7 mouse cellular contexts compared by ENCODE assay signal in genomic region chr10:59916159-59916558, GRCm38 (mm10). TPM values are rescaled to one million over a fixed set of nuclear protein-coding genes. Genes with fewer than 3 reads are reported as not detected.
DNase-seq lines count a peak whose midpoint lies in the region; ATAC-seq lines count a peak whose summit lies in the region.

No protein-coding gene starts in this region.

- peak overlapping the region; percentile 63 for H3K4me2 ChIP-seq in embryonic facial prominence, embryonic 15.5 days (replicated peaks)
- H3K4me2 ChIP-seq in heart, embryonic 15.5 days, result peak overlapping the region; percentile 71

- H3K9me3 ChIP-seq in embryonic facial prominence, embryonic 15.5 days (replicated peaks), result no peaks in the 10 kb centered on the region
- H3K9me3 ChIP-seq in heart, embryonic 15.5 days (replicated peaks), result no peaks in the 10 kb centered on the region

- peaks cover 52% of the 10 kb centered on the region for H3K4me1 ChIP-seq in embryonic facial prominence, embryonic 15.5 days
- peaks cover 57% of the 10 kb centered on the region for H3K4me1 ChIP-seq in heart, embryonic 15.5 days (replicated peaks)

- peak overlapping the region; percentile 34 for H3K4me3 ChIP-seq in embryonic facial prominence, embryonic 15.5 days (replicated peaks)
- peak overlapping the region; percentile 38 for H3K4me3 ChIP-seq in heart, embryonic 15.5 days

- peak overlapping the region; percentile 12; the same call in 1 of the 2 replicates for H3K9ac ChIP-seq in embryonic facial prominence, embryonic 15.5 days
- H3K9ac ChIP-seq in heart, embryonic 15.5 days, result peak overlapping the region; percentile 26

- H3K27ac ChIP-seq in embryonic facial prominence, embryonic 15.5 days (replicated peaks), result peak overlapping the region; percentile 88
- peak overlapping the region; percentile 98 for H3K27ac ChIP-seq in heart, embryonic 15.5 days

- WGBS in embryonic facial prominence, embryonic 15.5 days, result 3% methylated on average over 4 of the region's 4 CpGs
- 6% methylated on average over 4 of the region's 4 CpGs for WGBS in heart, embryonic 15.5 days

- peak; percentile 99 for DNase-seq in adipocyte (ENCODE audit: low spot score)
- DNase-seq in kidney, postnatal 10 days, result peak; percentile 87
- no peak for DNase-seq in right cerebral cortex, adult 2 months (ENCODE audit: low spot score in 2 of 2)
- no peak for DNase-seq in left cerebral cortex, adult 9 months (ENCODE audit: low spot score in 2 of 2)

- no peaks in the 10 kb centered on the region for H3K27me3 ChIP-seq in embryonic facial prominence, embryonic 15.5 days
- no peaks in the 10 kb centered on the region for H3K27me3 ChIP-seq in heart, embryonic 15.5 days

- H3K36me3 ChIP-seq in embryonic facial prominence, embryonic 15.5 days, result no peaks in the 10 kb centered on the region
- no peaks in the 10 kb centered on the region for H3K36me3 ChIP-seq in heart, embryonic 15.5 days

- ATAC-seq in embryonic facial prominence, embryonic 15.5 days (ENCODE audit: insufficient number of reproducible peaks, low FRiP score, low TSS enrichment, low read depth), result no peak
- peak; percentile 70 for ATAC-seq in heart, embryonic 15.5 days (replicated peaks; ENCODE audit: insufficient number of reproducible peaks, insufficient read depth, low FRiP score, low read depth)
- ATAC-seq in megakaryocyte-erythroid progenitor cell, adult 5-6 weeks (replicated peaks; ENCODE audit: low FRiP score, low TSS enrichment, poor library complexity, severe bottlenecking), result peak; percentile 20

RNA-seq across cellular contexts. Expression of gene Ddit4, which starts 35.5 kb away (rescaled TPM):
- 83.3 and 89.1 TPM in 2 replicates for polyA plus RNA-seq in embryonic facial prominence, embryonic 15.5 days (2015; fragmentation: Nextera tagmentation; extraction: Ambion mirVana)
- 22.7 and 33.4 TPM in 2 replicates for polyA plus RNA-seq in heart, embryonic 15.5 days (2015; fragmentation: Nextera tagmentation; extraction: Ambion mirVana)
- 2.0 and 3.0 TPM in 2 replicates for total RNA-seq in megakaryocyte-erythroid progenitor cell, adult 5-6 weeks (2014; fragmentation: Nextera tagmentation)
- total RNA-seq in megakaryocyte-erythroid progenitor cell, adult 5-6 weeks (2017), result 2.0 and 4.4 TPM in 2 replicates

RNA-seq across cellular contexts. Expression of gene Dnajb12, which starts 36.8 kb away (rescaled TPM):
- polyA plus RNA-seq in embryonic facial prominence, embryonic 15.5 days (2015; fragmentation: Nextera tagmentation; extraction: Ambion mirVana), result 24.1 and 24.8 TPM in 2 replicates
- 17.8 and 23.3 TPM in 2 replicates for polyA plus RNA-seq in heart, embryonic 15.5 days (2015; fragmentation: Nextera tagmentation; extraction: Ambion mirVana)
- 27.1 and 35.8 TPM in 2 replicates for total RNA-seq in megakaryocyte-erythroid progenitor cell, adult 5-6 weeks (2014; fragmentation: Nextera tagmentation)
- 15.1 and 27.7 TPM in 2 replicates for total RNA-seq in megakaryocyte-erythroid progenitor cell, adult 5-6 weeks (2017)

Comparison
In these comparisons a context has a peak if more than half of its experiments do, and no peak if none do; other contexts are left out.
1. DNase-seq: peak in adipocyte (single experiment) and kidney, postnatal 10 days (single experiment); none in right cerebral cortex, adult 2 months (0 of 2) and left cerebral cortex, adult 9 months (0 of 2).